Mouse (Mus musculus): ENCODE measurements around the gene Rpl10a.
A peak's percentile ranks its signal among the peaks of the same experiment; 100 is the strongest.

DNA sequence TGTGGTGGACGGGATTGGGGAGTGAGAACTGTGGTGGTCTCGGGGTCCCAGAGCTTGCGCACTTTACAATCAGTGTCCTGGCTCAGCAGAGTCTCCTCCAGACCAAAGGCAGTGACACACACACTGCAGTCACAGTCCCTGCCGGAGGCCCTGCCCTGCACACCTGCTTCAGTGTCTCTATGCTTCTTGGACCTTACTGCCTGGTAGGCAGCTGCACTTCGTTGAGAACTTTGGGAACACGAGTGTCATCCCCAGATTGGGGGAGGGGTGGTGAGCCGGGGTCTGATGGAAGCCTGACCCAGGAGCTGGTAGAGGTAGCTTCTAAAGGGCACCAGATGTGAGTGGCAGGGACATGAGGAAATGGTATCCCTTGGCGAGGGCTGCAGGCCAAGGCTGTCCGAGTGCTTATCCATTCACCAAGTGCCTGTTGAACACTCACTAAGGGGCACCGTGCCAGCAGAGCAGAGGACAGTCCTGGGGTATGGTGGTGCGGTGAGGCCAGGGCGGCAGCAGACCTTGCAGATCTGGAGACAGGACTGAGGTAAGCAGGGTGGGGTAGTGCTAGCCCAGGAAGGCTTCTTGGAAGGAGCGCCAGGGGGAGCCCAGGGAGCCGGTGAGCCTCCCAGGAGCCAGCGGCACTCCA is 48.4 kb upstream of the Rpl10a start:
- TF ChIP-seq EP300 (optimal IDR thresholded peaks at IDR 0.05) = no peak
- TF ChIP-seq CTCF (IDR thresholded peaks at IDR 0.05; ENCODE audit: low read depth) = peak; percentile 16; the same call in 1 of the 2 replicates
